Mouse (Mus musculus): ENCODE measurements around the gene Ddb1. TPM values are rescaled to one million over a fixed set of nuclear protein-coding genes. Genes with fewer than 3 reads are reported as not detected.
A peak's percentile ranks its signal among the peaks of the same experiment; 100 is the strongest.

The Ddb1 gene
- polyA plus RNA-seq, 1 experiment = 59.0 TPM

DNA sequence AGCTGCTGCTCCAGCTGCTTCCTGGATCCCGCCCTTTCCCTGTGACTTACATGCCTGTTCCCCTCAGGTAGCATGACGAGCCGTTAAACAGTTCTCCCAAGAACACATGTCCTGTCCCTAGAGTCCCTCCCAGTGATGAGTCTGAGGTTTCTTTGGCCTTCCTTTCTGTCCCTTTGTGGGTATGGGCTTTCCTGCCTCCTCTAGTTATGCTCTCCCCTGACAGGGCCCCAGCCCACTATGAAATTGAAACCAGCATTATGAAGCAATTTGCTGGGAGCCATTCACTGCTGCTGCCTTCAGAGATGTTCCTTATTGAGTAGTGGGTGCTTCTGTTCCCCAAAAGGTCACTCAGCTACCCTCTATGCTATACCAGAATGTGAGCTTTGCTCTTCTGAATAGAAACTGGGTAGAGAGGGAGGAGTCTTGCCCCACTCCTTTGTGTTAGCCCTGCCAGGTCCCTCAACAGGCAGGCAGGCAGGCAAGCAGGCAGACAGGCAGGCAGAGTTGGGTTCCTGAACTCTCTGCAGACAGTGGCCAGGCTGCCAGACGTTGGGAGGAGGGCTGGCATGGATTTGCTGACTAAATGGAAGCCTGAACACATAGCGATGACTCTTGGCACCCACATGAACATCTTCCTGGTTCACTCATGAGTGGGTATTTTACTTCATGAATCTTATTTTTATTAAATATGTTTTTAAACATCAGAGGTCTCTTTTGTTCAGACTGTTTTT lies 15.8 kb upstream of the Ddb1 start:
- WGBS = 29% methylated on average over 5 of the region's 5 CpGs
- no peak overlapping the region for H3K4me3 ChIP-seq (ENCODE audit: extremely low read depth, insufficient read depth, insufficient read length)
- peak overlapping the region; percentile 14; the same call in 1 of the 2 replicates for H3K27ac ChIP-seq (ENCODE audit: insufficient read depth, low read length)
- peaks cover 2% of the 10 kb centered on the region; the same call in 1 of the 2 replicates for H3K4me1 ChIP-seq (ENCODE audit: control insufficient read depth, insufficient read depth, insufficient read length)
- H3K36me3 ChIP-seq (ENCODE audit: control insufficient read depth, insufficient read depth, low read length) = peaks cover 47% of the 10 kb centered on the region
- no peak for DNase-seq (ENCODE audit: low read depth in 1 of 2, low spot score in 2 of 2)
- no peaks in the 10 kb centered on the region for H3K27me3 ChIP-seq (ENCODE audit: control insufficient read depth, insufficient read depth, low read length)
- no peak for TF ChIP-seq CTCF (IDR thresholded peaks at IDR 0.05; ENCODE audit: extremely low read depth, insufficient read depth, insufficient read length, insufficient replicate concordance)
- no peak for TF ChIP-seq POLR2A (IDR thresholded peaks at IDR 0.05; ENCODE audit: low read depth, low read length)

DNA sequence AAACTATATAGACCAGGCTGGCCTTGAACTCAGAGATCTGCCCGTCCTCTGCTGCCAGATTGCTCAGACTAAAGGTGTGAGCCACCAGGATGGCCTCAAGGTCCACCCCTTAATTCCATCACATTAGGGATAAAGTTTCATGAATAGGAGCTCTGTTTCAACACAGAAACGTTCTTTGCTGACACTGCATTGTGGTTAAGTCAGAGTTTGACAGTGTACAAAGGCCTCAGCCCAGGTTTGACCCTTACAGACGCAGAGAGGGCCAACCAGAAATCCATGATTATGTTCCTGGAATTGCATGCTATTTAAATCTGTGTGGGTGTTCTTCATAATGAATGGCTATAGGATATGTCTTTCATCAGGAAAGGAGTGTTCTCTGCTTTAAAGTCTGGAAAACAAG lies 14.8 kb upstream of the Ddb1 start:
- Histone ChIP-seq H3K4me3 (ENCODE audit: extremely low read depth, insufficient read depth, insufficient read length) (no peak overlapping the region), H3K4me1 (ENCODE audit: control insufficient read depth, insufficient read depth, insufficient read length) (no peaks in the 10 kb centered on the region), H3K27ac (ENCODE audit: insufficient read depth, low read length) (no peak overlapping the region), H3K36me3 (ENCODE audit: control insufficient read depth, insufficient read depth, low read length) (peaks cover 50% of the 10 kb centered on the region), H3K27me3 (ENCODE audit: control insufficient read depth, insufficient read depth, low read length) (no peaks in the 10 kb centered on the region)
- 75% methylated on average over 3 of the region's 3 CpGs for WGBS
- TF ChIP-seq CTCF (IDR thresholded peaks at IDR 0.05; ENCODE audit: extremely low read depth, insufficient read depth, insufficient read length, insufficient replicate concordance) (no peak), POLR2A (IDR thresholded peaks at IDR 0.05; ENCODE audit: low read depth, low read length) (no peak)
- no peak for DNase-seq (ENCODE audit: low read depth in 1 of 2, low spot score in 2 of 2)

DNA sequence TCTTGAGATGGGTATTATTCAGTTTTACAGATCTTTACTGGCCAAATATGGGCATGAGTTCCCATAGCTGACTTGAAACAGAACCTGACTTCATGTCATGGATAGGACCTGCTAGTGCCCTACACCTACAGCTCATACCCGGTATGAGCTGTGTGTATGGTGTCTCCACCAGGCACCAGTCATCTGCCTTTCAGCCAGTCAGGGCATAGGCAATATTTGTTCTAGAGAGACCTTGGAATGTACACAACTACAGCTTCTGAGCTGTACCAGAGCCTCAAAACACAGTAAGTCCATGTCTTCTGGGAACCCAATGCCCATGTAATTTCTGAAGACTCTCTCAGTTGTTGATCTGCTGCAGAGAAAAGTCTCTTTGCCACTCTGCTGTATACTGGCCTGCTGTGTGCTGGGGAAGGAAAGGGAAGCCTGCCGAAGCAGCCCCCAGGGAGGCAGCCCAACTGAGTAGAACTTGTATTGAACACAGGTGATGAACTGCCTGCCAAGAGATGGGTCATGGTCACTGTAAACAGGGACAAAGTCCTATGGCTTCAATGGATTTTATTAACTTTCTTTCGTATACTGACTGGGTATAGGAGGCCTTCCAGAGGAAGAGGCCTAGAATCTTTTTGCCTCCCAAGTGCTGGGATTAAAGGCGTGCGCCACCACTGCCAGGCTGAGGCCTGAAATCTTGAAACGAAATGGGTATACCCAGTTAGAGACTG lies 13.3 kb upstream of the Ddb1 start:
- H3K4me1 ChIP-seq (ENCODE audit: control insufficient read depth, insufficient read depth, insufficient read length) = no peaks in the 10 kb centered on the region
- H3K27ac ChIP-seq (ENCODE audit: insufficient read depth, low read length) = no peak overlapping the region
- TF ChIP-seq CTCF (IDR thresholded peaks at IDR 0.05; ENCODE audit: extremely low read depth, insufficient read depth, insufficient read length, insufficient replicate concordance) (no peak), POLR2A (IDR thresholded peaks at IDR 0.05; ENCODE audit: low read depth, low read length) (no peak)
- H3K27me3 ChIP-seq (ENCODE audit: control insufficient read depth, insufficient read depth, low read length) = no peaks in the 10 kb centered on the region
- peaks cover 47% of the 10 kb centered on the region for H3K36me3 ChIP-seq (ENCODE audit: control insufficient read depth, insufficient read depth, low read length)
- DNase-seq (ENCODE audit: low read depth in 1 of 2, low spot score in 2 of 2) = no peak
- WGBS = 88% methylated on average over 6 of the region's 6 CpGs
- no peak overlapping the region for H3K4me3 ChIP-seq (ENCODE audit: extremely low read depth, insufficient read depth, insufficient read length)

DNA sequence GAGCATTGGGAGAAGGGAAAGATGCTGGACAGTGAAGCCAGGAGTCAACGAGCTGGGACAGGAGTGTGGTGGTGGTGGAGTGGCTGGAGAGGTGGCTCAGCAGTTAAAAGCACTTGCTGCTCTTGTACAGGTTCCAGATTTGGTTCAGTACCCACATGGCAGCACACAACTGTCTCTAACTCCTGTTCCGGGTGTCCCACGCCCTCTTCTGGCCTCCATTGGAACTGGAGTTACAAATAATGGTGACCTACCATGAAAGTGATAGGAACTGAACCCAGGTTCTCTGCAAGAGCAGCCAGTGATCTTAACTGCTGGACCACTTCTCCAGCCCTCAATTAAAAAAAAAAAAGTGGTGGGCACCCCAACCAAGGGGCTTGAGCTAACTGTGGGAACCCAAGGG lies 6.9 kb upstream of the Ddb1 start:
- peak; percentile 20; the same call in 1 of the 2 replicates for TF ChIP-seq CTCF (IDR thresholded peaks at IDR 0.05; ENCODE audit: extremely low read depth, insufficient read depth, insufficient read length, insufficient replicate concordance)
- TF ChIP-seq POLR2A (IDR thresholded peaks at IDR 0.05; ENCODE audit: low read depth, low read length) = no peak
- no peak for DNase-seq (ENCODE audit: low read depth in 1 of 2, low spot score in 2 of 2)
- Histone ChIP-seq H3K27ac (ENCODE audit: insufficient read depth, low read length) (no peak overlapping the region), H3K4me3 (ENCODE audit: extremely low read depth, insufficient read depth, insufficient read length) (no peak overlapping the region), H3K27me3 (ENCODE audit: control insufficient read depth, insufficient read depth, low read length) (no peaks in the 10 kb centered on the region), H3K4me1 (ENCODE audit: control insufficient read depth, insufficient read depth, insufficient read length) (peaks cover 2% of the 10 kb centered on the region; the same call in 1 of the 2 replicates), H3K36me3 (ENCODE audit: control insufficient read depth, insufficient read depth, low read length) (peaks cover 10% of the 10 kb centered on the region; the same call in 1 of the 2 replicates)
- 38% methylated on average over 3 of the region's 3 CpGs for WGBS

DNA sequence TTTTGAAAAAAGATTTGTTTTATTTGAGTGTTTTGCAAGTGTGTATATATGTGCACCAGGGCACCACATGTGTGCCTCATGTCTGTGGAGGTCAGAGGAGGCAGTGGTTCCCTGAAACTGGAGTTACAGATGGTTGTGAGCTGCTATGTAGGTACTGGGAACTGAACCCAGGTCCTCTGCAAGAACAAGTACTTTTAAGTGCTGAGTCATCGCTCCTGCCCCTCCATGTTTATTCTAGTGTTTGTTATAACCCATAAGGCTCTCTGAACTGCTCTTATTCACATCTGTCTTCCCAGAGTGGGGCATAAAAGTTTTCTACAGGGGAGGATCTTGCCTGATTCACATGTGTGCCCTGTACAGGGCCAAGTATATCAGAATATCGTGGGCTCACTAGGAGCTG lies 5.5 kb upstream of the Ddb1 start:
- no peak for TF ChIP-seq POLR2A (IDR thresholded peaks at IDR 0.05; ENCODE audit: low read depth, low read length)
- TF ChIP-seq CTCF (IDR thresholded peaks at IDR 0.05; ENCODE audit: extremely low read depth, insufficient read depth, insufficient read length, insufficient replicate concordance) = no peak
- Histone ChIP-seq H3K4me3 (ENCODE audit: extremely low read depth, insufficient read depth, insufficient read length) (no peak overlapping the region), H3K36me3 (ENCODE audit: control insufficient read depth, insufficient read depth, low read length) (peaks cover 5% of the 10 kb centered on the region; the same call in 1 of the 2 replicates), H3K27ac (ENCODE audit: insufficient read depth, low read length) (no peak overlapping the region), H3K27me3 (ENCODE audit: control insufficient read depth, insufficient read depth, low read length) (no peaks in the 10 kb centered on the region), H3K4me1 (ENCODE audit: control insufficient read depth, insufficient read depth, insufficient read length) (peaks cover 4% of the 10 kb centered on the region; the same call in 1 of the 2 replicates)
- DNase-seq (ENCODE audit: low read depth in 1 of 2, low spot score in 2 of 2) = no peak
- 96% methylated on average over 2 of the region's 2 CpGs for WGBS

DNA sequence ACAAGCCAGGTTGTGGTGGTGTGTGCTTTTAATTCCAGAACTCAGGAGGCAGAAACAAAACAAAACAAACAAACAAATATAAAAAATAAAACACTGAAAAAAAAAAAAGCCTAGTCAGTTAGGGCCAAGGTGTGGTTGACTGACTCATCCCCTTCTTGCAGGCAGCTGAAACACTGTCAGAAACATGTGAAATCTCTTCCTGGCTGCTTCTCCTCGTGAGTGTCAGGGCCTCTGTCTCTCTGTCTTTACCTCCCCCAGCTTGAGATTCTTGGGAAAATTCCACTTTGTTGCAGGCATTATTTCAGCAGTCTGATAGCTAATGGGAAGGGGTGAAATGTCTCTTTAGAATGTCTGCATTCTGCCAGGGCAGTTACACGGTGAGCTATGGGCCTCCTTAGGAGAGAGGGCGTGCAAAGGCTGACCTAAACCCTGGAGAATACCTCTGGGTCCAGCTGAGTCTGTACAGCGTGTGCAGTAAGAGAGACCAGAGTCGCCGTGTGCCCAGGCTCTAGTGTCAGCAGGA lies 2.8 kb upstream of the Ddb1 start:
- 28% methylated on average over 6 of the region's 6 CpGs for WGBS
- no peaks in the 10 kb centered on the region for H3K36me3 ChIP-seq (ENCODE audit: control insufficient read depth, insufficient read depth, low read length)
- H3K4me3 ChIP-seq (ENCODE audit: extremely low read depth, insufficient read depth, insufficient read length) = no peak overlapping the region
- H3K27ac ChIP-seq (ENCODE audit: insufficient read depth, low read length) = peak overlapping the region; percentile 45
- TF ChIP-seq POLR2A (IDR thresholded peaks at IDR 0.05; ENCODE audit: low read depth, low read length) (no peak), CTCF (IDR thresholded peaks at IDR 0.05; ENCODE audit: extremely low read depth, insufficient read depth, insufficient read length, insufficient replicate concordance) (no peak)
- H3K4me1 ChIP-seq (ENCODE audit: control insufficient read depth, insufficient read depth, insufficient read length) = peaks cover 5% of the 10 kb centered on the region; the same call in 1 of the 2 replicates
- H3K27me3 ChIP-seq (ENCODE audit: control insufficient read depth, insufficient read depth, low read length) = no peaks in the 10 kb centered on the region
- DNase-seq (ENCODE audit: low read depth in 1 of 2, low spot score in 2 of 2) = no peak
